Mouse (Mus musculus): ENCODE data around the gene Fcgr4. TPM values are rescaled to one million over a fixed set of nuclear protein-coding genes. Genes with fewer than 3 reads are reported as not detected.

Fcgr4 gene
- total RNA-seq, 4 experiments from 2014 or later, result 0.30 to 0.72 (median 0.43) TPM; not detected in 1

GRCm38 (mm10) chr1:171006905-171007304 is 11.8 kb upstream of the Fcgr4 start:
- no peak for DNase-seq (ENCODE audit: low spot score in 2 of 2)

DNA sequence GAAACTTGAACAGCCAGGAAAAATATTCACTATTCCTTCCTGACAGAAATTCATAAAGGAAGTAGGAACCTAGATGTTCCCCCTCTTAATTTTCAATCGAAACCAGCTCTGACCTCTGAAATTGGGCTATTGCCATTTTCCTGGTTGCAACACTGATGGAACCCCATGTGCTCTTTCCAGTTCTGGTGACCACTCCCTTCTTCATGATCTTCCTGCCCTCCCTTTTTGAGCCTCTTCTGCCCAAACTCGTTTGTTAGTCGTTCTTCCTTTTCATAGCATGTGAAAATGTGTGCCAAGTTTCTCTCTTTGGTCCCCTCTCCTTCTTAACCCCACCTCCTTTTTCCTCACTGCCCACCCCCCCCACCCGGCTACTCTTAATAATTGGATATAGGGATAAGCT is 7.0 kb upstream of the Fcgr4 start:
- no peak for DNase-seq (ENCODE audit: low spot score in 2 of 2)

DNA sequence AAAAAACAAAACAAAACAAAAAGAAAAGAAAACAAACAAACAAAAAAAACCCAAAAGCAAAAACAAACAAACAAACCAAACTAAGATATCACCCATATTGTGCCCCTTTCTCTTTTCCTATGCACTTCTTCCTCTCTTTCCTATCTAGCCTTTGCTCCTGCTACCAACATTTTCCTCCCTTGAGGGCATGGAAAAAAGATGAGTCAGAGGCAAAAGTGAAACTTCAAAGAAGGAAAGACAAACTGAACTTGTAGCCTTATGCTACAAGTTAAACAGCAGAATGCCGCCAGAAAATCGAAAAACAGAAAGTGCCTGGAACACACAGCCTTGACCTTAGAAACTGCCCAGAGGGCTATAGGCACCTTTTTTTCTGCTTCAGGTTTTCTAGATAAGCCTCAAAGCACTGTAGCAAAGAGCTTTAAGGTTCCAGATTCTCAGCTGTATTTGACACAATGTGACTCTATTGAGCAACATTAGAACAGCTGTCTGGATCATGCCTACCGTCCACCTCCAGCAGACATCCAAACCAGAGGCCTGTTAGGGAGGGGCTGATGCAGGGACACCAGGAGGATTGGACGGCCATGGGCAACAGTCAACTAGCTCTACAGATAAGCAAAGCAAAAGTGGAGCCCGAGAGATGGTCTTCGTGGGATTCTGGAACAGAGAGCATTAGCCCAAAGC is 1.9 kb upstream of the Fcgr4 start:
- no peak for DNase-seq (ENCODE audit: low spot score in 2 of 2)

- DNase-seq (ENCODE audit: low spot score in 2 of 2), result no peak
Observed at GRCm38 (mm10) chr1:171017468-171018158, 1.1 kb upstream of the Fcgr4 start.

- DNase-seq (ENCODE audit: low spot score in 2 of 2), result peak in 1 of 2 experiments; percentile 21
Observed at GRCm38 (mm10) chr1:171019311-171019950, 711 bp downstream of the Fcgr4 start.

- no peak for DNase-seq (ENCODE audit: low spot score in 2 of 2)
Observed at GRCm38 (mm10) chr1:171031752-171032151, 13.0 kb downstream of the Fcgr4 start.

DNA sequence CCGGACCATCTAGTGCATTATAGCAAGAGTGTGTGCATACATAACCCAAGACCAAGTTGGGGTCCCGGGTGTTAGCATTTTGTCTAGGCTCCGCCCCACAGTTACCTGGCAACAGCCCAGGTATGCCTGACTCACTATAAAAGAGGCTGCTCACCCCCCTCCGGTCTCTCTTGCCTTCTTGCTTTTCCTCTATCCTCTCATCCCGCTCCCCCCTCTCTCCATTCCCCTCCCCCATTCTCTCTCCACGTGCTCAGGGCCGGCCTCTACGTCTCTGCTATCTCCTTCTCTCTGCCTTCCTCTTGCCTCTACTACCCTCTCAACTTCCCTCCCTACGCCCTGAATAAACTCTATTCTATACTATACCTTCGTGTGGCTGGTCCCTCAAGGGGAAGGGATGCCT is 14.0 kb downstream of the Fcgr4 start:
- no peak for DNase-seq (ENCODE audit: low spot score in 2 of 2)

GRCm38 (mm10) chr1:171033196-171033595 is 14.5 kb downstream of the Fcgr4 start:
- DNase-seq (ENCODE audit: low spot score in 2 of 2), result peak; percentile 25 to 36

DNA sequence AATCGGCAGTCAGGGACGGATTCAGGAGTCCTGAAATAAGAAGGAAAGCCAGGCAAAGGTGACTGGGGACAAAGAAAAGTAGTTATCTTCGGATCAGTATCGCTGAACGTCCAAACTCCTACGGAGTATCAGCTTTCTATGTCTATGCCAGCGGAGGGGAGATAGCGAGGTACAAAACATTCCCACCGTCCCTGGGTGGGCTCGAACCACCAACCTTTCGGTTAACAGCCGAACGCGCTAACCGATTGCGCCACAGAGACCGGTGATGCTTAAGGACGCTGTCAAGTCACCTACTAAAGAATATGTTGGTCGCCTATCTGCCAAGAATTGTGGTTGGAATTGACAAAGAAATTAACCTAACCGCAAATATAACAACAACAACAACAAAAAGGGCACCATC is 15.0 kb downstream of the Fcgr4 start:
- DNase-seq (ENCODE audit: low spot score in 2 of 2), result peak; percentile 51 to 98

DNA sequence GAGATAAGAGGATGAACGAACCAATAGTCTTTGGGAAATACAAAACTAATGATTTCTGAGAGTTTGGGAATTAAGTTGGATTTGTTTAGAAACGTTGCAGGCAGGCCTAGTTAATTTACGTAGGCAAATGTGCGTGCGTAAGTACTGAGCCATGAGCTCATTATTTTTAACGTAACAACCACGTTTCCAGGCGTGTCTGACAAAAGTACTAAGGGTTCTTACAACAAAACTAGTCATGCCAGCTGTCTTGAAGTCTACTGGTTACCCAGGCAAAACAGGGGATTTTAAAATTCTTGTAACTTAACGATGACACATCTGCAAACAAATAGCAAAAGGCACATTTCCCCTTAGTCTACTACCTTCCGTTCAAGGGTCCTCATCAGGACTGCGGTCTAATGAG is 15.5 kb downstream of the Fcgr4 start:
- peak in 1 of 2 experiments; percentile 28 for DNase-seq (ENCODE audit: low spot score in 2 of 2)

GRCm38 (mm10) chr1:171035611-171036010 is 16.9 kb downstream of the Fcgr4 start:
- no peak for DNase-seq (ENCODE audit: low spot score in 2 of 2)

DNA sequence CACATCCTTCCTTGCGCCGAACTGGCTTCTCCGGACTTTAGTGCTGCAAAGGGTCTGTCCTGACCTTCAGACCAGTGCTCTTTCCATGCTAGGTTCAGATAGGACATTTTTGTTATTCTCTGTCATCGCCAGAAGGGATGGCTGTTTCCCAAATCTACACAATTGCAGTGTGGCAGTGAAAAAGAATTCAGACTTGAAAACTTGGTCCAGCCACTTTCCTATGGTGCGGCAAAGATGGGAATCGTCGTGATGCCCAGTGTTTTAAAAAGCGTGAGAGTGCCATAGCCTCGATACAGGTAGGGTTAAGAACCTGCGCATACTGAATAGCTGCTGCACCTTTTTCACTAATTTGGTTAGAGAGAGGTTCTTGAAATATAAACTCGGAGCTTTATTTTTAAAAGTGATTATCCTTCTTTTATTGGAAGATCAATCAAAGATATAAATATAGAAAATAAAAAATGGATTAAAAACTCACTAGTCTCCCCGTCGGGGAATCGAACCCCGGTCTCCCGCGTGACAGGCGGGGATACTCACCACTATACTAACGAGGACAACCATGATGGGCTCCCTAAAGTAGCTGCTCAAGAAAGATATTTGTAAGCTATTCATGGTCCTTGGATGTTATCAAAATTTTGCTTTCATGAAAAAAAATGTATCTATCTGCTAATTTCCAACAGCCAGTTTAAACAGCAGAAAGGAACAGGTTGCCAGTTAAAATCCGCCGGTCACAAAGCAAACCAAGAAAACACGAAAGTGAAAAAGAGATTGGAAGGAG is 18.0 kb downstream of the Fcgr4 start:
- peak; percentile 21 to 82 for DNase-seq (ENCODE audit: low spot score in 2 of 2)

DNA sequence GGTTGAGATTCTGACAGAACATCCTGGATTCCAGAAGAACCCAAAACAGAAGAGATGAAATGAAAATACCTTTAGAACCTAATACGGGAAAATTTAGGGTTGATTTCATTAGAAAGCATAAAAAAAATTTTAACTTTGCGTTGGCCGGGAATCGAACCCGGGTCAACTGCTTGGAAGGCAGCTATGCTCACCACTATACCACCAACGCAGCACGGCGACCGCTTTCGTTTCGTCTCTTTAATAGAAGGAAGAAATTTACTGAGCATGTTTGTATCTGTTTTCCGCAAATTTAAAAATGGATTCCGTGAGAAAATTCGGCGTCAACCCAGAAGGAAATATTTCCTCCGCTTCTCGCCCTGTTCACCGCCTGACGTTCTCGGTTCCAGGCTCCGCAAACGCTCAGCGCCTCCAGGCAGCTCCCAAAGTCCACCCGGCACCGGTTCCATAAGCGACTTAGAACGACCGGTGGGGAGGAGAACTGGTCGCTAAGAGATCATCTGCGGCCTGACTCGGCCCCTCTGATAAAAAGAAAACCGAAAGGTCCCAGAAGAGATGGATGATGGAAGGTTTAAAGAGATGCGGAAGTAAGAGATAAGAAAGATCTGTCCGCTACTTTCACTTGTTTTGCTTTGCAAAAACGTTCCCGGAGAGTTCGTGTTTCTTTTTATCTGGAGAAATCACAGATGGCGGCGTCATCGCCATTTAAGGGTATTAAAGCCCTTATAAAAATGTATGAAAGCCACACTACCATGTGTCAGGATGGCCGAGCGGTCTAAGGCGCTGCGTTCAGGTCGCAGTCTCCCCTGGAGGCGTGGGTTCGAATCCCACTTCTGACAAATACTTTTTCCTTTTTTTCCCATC is 19.4 kb downstream of the Fcgr4 start:
- peak; percentile 60 to 85 for DNase-seq (ENCODE audit: low spot score in 2 of 2)

DNA sequence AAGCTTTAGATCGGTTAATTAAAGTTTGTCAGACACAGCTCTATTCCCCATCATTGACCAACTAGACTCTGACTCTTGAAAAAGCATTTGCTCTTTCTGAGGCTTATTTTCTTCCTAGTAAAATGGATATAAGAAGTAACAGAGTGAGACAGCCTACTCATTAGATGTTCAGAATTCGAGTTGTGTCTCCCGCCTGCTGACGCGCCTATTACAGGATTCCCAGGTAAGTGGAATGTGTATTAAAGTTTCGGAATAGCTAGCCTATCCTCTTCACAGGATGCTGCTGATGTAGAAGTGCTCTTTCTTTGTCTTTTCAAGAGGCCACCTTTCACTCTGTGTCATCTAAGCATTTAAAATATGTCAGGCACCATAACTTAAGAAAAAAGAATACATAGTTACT is 20.4 kb downstream of the Fcgr4 start:
- no peak for DNase-seq (ENCODE audit: low spot score in 2 of 2)

DNA sequence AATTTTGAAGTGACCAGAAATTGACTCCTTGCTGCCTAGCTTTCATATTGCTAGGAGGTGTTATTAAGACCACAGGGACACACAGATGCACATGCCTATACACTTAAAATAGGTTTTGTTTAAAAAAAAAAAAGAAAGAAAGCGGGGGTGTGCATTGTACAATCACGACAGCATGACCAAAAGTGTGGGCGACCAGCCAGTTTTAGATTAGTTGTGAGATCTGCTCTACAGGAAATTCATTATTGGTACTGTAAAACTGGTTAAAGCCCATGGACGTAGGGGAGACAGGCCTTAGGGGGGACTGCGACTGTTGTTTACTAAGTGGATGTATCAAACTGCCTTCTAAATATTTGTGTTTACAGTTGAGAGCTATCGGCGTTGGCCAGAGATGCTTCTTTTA is 21.2 kb downstream of the Fcgr4 start:
- peak in 1 of 2 experiments; percentile 34 for DNase-seq (ENCODE audit: low spot score in 2 of 2)

DNA sequence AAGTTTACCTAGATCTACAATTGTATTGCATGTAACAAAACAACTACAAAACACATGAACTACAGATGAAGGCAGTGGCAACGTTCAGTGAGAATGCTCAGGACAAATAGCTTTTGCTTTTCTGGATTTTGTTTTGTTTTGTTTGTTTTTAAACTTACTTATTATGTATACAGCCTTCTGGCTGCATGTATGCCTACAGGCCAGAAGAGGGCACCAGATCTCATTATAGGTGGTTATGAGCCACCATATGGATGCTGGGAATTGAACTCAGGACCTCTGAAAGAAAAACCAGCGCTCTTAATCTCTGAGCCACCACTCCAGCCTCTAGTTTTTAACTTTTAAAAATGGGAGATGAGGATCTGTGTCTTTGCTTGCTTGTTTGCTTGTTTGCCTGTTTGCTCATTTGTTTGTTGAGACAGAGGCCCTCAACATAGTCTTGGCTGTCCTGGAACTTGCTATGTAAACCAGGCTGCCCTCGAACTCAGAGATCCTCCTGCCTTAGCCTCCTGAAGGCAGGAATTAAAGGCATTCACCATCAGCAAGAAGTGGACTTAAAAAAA is 25.0 kb downstream of the Fcgr4 start:
- no peak for DNase-seq (ENCODE audit: low spot score in 2 of 2)

DNA sequence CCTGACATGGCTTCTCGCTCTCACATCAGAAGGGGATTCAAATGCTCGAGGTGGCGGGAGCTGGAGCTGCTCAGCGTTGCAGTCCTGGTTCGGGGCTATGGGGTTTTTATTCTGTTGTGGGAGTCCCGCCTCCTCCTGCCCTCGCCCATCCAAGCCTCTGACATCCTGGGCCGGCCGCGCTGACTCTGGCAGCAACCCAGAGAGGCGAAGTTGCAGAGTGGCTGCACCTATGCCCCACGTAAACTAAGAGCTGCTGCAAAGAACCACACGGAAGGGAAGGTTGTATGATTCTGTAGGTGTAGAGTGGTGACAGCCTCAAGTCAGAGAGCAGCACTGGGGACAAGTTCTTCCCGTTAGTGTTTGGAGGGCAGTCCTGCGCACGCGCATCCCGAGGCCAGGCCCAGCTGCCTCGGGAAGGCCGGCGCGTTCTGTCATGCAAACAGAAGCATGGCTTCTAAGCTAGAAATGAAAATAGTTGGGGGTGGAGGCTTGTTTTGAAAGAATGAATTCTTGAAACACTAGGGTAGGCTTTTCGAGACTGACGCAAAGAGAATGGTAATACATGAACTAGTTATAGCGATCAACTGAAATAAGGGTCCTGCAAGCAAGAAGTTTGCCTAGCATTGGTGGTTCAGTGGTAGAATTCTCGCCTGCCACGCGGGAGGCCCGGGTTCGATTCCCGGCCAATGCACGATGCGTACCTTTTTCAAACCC is 25.8 kb downstream of the Fcgr4 start:
- DNase-seq (ENCODE audit: low spot score in 2 of 2), result peak; percentile 80 to 89

GRCm38 (mm10) chr1:171045079-171045465 is 26.4 kb downstream of the Fcgr4 start:
- no peak for DNase-seq (ENCODE audit: low spot score in 2 of 2)

DNA sequence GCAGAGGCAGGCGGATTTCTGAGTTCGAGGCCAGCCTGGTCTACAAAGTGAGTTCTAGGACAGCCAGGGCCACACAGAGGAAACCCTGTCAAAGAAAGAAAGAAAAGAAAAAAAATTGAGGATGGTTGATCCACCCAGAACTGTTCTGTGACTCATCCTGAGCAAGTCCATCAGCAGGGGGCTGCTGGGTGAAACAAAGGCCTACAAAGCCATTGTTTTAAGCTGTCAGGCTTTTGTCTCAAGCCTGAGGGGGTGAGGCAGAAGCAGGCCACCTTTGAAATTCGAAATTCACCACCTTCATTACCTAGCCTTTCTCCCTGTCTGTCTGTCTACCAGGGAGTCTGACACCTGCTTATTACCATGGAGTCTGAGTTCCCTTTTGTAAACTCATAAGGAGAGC is 27.8 kb downstream of the Fcgr4 start:
- DNase-seq (ENCODE audit: low spot score in 2 of 2), result no peak

- DNase-seq (ENCODE audit: low spot score in 2 of 2), result no peak
Observed at GRCm38 (mm10) chr1:171049263-171049662, 30.5 kb downstream of the Fcgr4 start.

Data from left cerebral cortex, adult 8-10 months (tissue).